Mouse (Mus musculus) ES-E14 (cell line): ENCODE results near the gene Smoc2. TPM values are rescaled to one million over a fixed set of nuclear protein-coding genes. Genes with fewer than 3 reads are reported as not detected.

Source experiments
- DNase-seq: peaks from one replicate; pipeline ENCODE4 v3.0.0-alpha.2; 2013; ENCODE audit warnings: low read depth, low spot score
- H3K27ac ChIP-seq: 2 replicates; pipeline ENCODE4 v1.5.1; 2012; ENCODE audit warnings: low read depth, mild to moderate bottlenecking, low read length, moderate library complexity, mixed read lengths; ENCODE audit not compliant: poor library complexity, insufficient read depth, severe bottlenecking
- H3K36me3 ChIP-seq: 2 replicates; pipeline ENCODE4 v1.6.1; 2012; ENCODE audit warnings: mild to moderate bottlenecking, low read length, moderate library complexity, mixed read lengths; ENCODE audit not compliant: control insufficient read depth, poor library complexity, insufficient read depth, severe bottlenecking
- H3K4me1 ChIP-seq, 2 experiments: fragments of 150-350 bp in 1 of 2; sonication (generic) in 1 of 2; 2 replicates each; pipeline ENCODE4 v1.6.1; 2012; ENCODE audit warnings: low read length in 2 of 2, mild to moderate bottlenecking in 1 of 2, mixed read lengths in 1 of 2; ENCODE audit not compliant: control insufficient read depth in 2 of 2, insufficient read depth in 2 of 2, poor library complexity in 1 of 2
- H3K4me3 ChIP-seq, 2 experiments: fragments of 150-350 bp in 1 of 2; sonication (generic) in 1 of 2; 2 replicates each; pipeline ENCODE4 v1.5.1; 2012; ENCODE audit warnings: low read length in 2 of 2, low read depth in 1 of 2, mild to moderate bottlenecking in 1 of 2, mixed read lengths in 1 of 2; ENCODE audit not compliant: insufficient read depth in 1 of 2, poor library complexity in 1 of 2, severe bottlenecking in 1 of 2
- H3K9ac ChIP-seq: 2 replicates; pipeline ENCODE4 v1.6.1; 2012; ENCODE audit warnings: low read depth, mild to moderate bottlenecking, low read length, mixed read lengths; ENCODE audit not compliant: poor library complexity, insufficient read depth, severe bottlenecking
- H3K9me3 ChIP-seq: fragments of 150-350 bp; sonication (generic); 2 replicates; pipeline ENCODE4 v1.6.1; 2012; ENCODE audit warnings: low read depth, mild to moderate bottlenecking, low read length; ENCODE audit not compliant: control insufficient read depth, insufficient read depth
- CHD2 ChIP-seq: IDR thresholded peaks from 2 replicates; pipeline ENCODE4 v1.6.1; 2014; ENCODE audit warnings: mild to moderate bottlenecking, low read depth, low read length, inconsistent platforms
- HCFC1 ChIP-seq: IDR thresholded peaks from 2 replicates; pipeline ENCODE4 v1.6.1; 2012; ENCODE audit warnings: low read length, inconsistent platforms, borderline replicate concordance; ENCODE audit not compliant: insufficient read depth
- MAFK ChIP-seq: IDR thresholded peaks from 2 replicates; pipeline ENCODE4 v1.6.1; 2014; ENCODE audit warnings: mild to moderate bottlenecking, low read depth, low read length, inconsistent platforms; ENCODE audit not compliant: insufficient read depth
- ZC3H11A ChIP-seq: IDR thresholded peaks from 2 replicates; pipeline ENCODE4 v1.6.1; 2012; ENCODE audit warnings: low read depth, mild to moderate bottlenecking, inconsistent platforms, low read length, borderline replicate concordance
- ZNF384 ChIP-seq: IDR thresholded peaks from 2 replicates; pipeline ENCODE4 v1.6.1; 2012; ENCODE audit warnings: low read depth, low read length, inconsistent platforms
- in situ Hi-C, 2 experiments: fragments of 600-800 bp; cut with MboI; formaldehyde crosslinking; loops; one replicate each; pipeline ENCODE4 v1.15.1; 2025; ENCODE audit warnings: low sequenced_read_pairs in 2 of 2, inconsistent platforms in 1 of 2; ENCODE audit not compliant: unreplicated experiment in 2 of 2
- total RNA-seq: library from RNA; depleted of rRNA; stranded (reverse); fragments of 300-350 nt; gene quantifications from 2 replicates; pipeline ENCODE4 v1.2.3, GENCODE M21; 2012

Smoc2 gene
- total RNA-seq, 1 experiment, result 3.1 TPM

- no peak overlapping the region for H3K4me3 ChIP-seq
- H3K36me3 ChIP-seq, result no peaks in the 10 kb centered on the region
- TF ChIP-seq ZC3H11A (no peak), ZNF384 (no peak), MAFK (no peak), CHD2 (no peak), HCFC1 (no peak)
- in situ Hi-C loops, result no loop called here
- no peak overlapping the region for H3K27ac ChIP-seq
- no peaks in the 10 kb centered on the region for H3K9me3 ChIP-seq
- peaks cover 2% of the 10 kb centered on the region in 2 experiments; a peak in 1 of 4 replicates for H3K4me1 ChIP-seq
- no peak for DNase-seq
- no peak overlapping the region for H3K9ac ChIP-seq
Measured at GRCm38 (mm10) chr17:14260966-14261365, 18.3 kb upstream of the Smoc2 start.

GRCm38 (mm10) chr17:14262217-14262616 lies 17.1 kb upstream of the Smoc2 start:
- DNase-seq, result no peak

GRCm38 (mm10) chr17:14268001-14268400 lies 11.3 kb upstream of the Smoc2 start:
- DNase-seq, result no peak
- no peak for TF ChIP-seq ZNF384
- no peak for TF ChIP-seq MAFK
- no peak for TF ChIP-seq ZC3H11A
- no peak for TF ChIP-seq CHD2
- no peak for TF ChIP-seq HCFC1
- H3K36me3 ChIP-seq, result no peaks in the 10 kb centered on the region

More at GRCm38 (mm10) chr17:14262217-14262616, 17.1 kb upstream of the Smoc2 start:
- TF ChIP-seq ZNF384 (no peak), HCFC1 (no peak), MAFK (no peak), ZC3H11A (no peak), CHD2 (no peak)
- peaks cover 2% of the 10 kb centered on the region in 2 experiments; a peak in 1 of 4 replicates for H3K4me1 ChIP-seq
- in situ Hi-C loops, result no loop called here
- no peak overlapping the region for H3K9ac ChIP-seq
- H3K36me3 ChIP-seq, result no peaks in the 10 kb centered on the region
- no peaks in the 10 kb centered on the region for H3K9me3 ChIP-seq
- no peak overlapping the region for H3K27ac ChIP-seq
- H3K4me3 ChIP-seq, result no peak overlapping the region

GRCm38 (mm10) chr17:14273386-14273785 lies 5.9 kb upstream of the Smoc2 start:
- H3K9ac ChIP-seq, result no peak overlapping the region
- H3K4me3 ChIP-seq, result no peak overlapping the region
- in situ Hi-C loops, result no loop called here
- H3K27ac ChIP-seq, result no peak overlapping the region
- H3K36me3 ChIP-seq, result no peaks in the 10 kb centered on the region
- no peak for DNase-seq
- H3K9me3 ChIP-seq, result no peaks in the 10 kb centered on the region
- H3K4me1 ChIP-seq, result no peaks in the 10 kb centered on the region
- TF ChIP-seq ZC3H11A, result no peak
- TF ChIP-seq CHD2, result no peak
- no peak for TF ChIP-seq MAFK
- no peak for TF ChIP-seq ZNF384
- no peak for TF ChIP-seq HCFC1

More at GRCm38 (mm10) chr17:14268001-14268400, 11.3 kb upstream of the Smoc2 start:
- Histone ChIP-seq H3K9me3 (no peaks in the 10 kb centered on the region), H3K4me3 (no peak overlapping the region), H3K9ac (no peak overlapping the region), H3K4me1 (no peaks in the 10 kb centered on the region), H3K27ac (no peak overlapping the region)
- in situ Hi-C loops, result no loop called here

GRCm38 (mm10) chr17:14277310-14277709 lies 2.0 kb upstream of the Smoc2 start:
- no peak for DNase-seq
- Histone ChIP-seq H3K36me3 (no peaks in the 10 kb centered on the region), H3K9me3 (no peaks in the 10 kb centered on the region), H3K4me1 (peaks cover 0 to 8% of the 10 kb centered on the region in 2 experiments; a peak in 1 of 4 replicates), H3K4me3 (no peak overlapping the region), H3K9ac (no peak overlapping the region), H3K27ac (no peak overlapping the region)
- no peak for TF ChIP-seq ZNF384
- TF ChIP-seq CHD2, result no peak
- TF ChIP-seq MAFK, result no peak
- TF ChIP-seq HCFC1, result no peak
- in situ Hi-C loops, result no loop called here
